Mouse (Mus musculus) right cerebral cortex, adult 2 months (tissue): ENCODE results near the gene Tusc1.

Source experiments
- DNase-seq, 2 experiments: peaks; one replicate each; pipeline ENCODE4 v3.0.0; 2021 to 2022; ENCODE audit warnings: low spot score in 2 of 2

The Tusc1 gene

GRCm38 (mm10) chr4:93335118-93336003 is at the start of gene Tusc1:
Tusc1 (minus strand) TSS chr4:93335511.
- peak; percentile 66 to 70 for DNase-seq

GRCm38 (mm10) chr4:93352930-93353329 is 17.6 kb upstream of the Tusc1 start:
- no peak for DNase-seq

GRCm38 (mm10) chr4:93344357-93344756 is 9.0 kb upstream of the Tusc1 start:
- DNase-seq: no peak

- no peak for DNase-seq
Observed at GRCm38 (mm10) chr4:93341568-93341967, 6.3 kb upstream of the Tusc1 start.

DNA sequence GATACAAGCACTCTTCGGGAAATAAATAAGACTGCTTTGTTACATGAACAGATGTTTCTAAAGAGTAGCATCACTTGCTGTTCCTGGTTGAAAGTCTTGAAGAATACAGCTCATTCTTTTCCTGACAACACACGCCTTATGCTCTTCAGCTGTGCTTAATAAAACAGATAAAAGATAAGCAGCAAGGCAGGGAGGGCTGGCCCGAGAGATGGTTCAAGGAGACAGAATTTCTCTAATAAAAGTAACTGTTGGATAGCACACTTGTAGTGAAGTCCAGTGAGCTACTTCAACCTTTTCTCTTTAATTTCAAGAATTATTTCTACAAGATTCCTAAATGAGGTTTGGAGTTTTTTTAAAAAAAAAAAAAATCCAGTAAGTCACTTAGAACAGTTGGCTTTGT is 2.7 kb upstream of the Tusc1 start:
- no peak for DNase-seq

DNA sequence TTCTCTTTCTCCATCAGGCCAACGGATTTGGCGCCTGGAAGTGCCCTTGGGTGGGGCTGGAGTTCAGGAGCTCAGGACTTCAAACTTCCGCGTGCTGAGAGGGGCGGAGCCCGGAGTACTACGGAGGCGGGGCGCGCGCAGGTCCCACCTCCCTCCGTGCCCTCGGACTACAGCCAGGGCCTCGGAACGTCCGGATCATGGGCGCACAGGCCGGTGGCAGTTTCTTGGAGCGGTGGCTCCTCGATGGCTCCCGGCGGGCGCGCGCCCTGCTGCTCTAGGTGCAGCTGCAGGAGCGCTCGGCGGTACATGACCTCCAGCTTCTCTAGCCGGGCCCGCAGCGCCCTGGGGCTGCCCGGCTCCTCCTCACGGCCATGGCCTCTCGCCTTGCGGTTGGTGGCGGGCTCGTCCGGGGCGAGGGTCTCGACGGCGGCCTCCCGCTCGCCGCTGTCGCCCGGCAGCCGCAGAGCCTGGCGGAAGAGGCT is 634 bp downstream of the Tusc1 start:
- DNase-seq: peak; percentile 57 to 60

DNA sequence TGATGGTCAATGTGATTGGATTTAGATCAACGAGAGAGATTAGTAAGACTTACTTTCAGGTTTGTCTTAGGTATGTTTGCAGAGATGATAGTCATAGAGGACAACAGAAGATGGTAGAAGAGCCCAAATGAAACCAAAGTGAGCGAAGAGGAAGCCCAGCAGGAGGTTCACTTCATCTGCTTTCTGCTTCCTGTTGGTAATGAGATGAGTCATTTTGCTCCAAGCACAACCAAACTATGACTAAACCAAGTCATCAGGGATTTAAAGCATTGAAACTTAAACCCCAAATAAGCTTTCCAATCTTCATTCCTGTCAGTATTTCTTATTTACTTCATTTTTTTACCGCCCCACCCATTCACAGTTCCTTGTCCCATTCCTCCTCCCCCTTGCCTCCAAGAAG is 27.8 kb downstream of the Tusc1 start:
- DNase-seq: no peak

GRCm38 (mm10) chr4:93286065-93286464 is 49.2 kb downstream of the Tusc1 start:
- no peak for DNase-seq
